Mouse (Mus musculus) ovary, postnatal 36 days (tissue): Measurements from ENCODE around the gene Arhgap45.
"Not testable (repeated sequence)": the region's sequence is repeated elsewhere in the genome, so short reads cannot be mapped to it uniquely, and the experiment has no call there.

Experiments
- DNase-seq: peaks from one replicate; pipeline ENCODE4 v3.0.0; 2022; ENCODE audit warnings: low spot score, mixed read lengths

Arhgap45 gene

DNA sequence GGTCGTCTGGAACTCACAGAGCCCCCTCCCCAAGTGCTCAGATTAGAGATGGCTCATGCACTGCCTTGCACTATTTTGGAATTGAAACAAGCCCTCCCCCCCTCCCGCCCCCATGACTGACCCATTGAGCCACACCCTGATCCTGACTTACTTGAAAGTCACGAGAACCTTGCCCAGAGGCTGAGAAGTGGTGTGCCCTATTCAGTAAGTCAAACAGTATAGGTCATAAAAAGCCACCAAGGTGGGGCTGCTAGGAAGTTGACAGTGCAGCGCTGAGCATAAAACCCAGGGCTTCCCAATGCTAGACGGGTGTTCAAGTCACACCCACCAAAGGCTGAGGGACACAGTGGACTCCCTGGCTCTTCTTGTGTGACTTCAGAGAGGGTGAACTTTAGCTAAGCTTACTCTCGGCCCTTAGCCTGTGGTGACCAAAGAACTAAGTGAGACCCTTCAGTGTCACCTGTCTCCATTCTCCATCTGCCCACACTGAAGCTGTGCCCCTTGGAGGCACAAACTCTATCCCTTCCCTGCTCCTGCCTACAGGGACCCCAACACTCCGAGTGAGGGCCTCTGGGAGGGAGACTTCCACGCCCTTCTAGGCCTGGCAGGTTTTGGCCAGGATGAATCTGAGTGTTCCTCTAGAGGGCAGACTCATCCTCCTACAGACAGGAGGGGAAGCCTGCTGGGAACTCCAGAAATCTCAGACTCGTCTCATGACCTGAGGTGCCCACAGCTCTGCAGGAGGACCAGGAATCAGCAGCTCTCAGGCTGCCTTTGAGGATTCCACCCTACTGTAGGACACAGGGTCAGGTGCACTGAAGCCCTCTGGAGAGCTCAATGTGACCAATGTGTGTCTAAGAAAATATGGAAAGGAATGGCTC is 17.3 kb downstream of the Arhgap45 start:
- DNase-seq, result no peak

GRCm38 (mm10) chr10:80035148-80035547 is 18.7 kb downstream of the Arhgap45 start:
- DNase-seq, result no peak

DNA sequence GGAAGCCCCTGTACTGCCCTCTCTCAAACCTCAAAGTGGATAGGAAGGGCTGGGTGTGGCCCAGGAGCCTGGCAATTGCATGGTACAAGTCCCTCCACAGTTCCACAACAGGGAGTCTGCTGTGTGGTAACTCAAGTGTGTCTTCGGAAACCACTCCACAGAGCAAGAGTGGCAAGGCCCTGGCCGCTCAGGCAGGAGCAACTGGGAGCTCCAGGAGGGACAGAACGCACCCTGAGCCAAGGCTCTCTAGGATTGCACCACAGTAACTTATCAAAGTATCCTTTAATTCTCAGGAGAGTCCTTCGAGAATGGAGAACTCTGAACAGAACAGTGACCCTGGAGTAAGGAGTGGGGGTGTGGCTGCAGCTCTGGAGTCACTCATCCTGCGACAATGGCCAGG is 19.2 kb downstream of the Arhgap45 start:
- no peak for DNase-seq

DNA sequence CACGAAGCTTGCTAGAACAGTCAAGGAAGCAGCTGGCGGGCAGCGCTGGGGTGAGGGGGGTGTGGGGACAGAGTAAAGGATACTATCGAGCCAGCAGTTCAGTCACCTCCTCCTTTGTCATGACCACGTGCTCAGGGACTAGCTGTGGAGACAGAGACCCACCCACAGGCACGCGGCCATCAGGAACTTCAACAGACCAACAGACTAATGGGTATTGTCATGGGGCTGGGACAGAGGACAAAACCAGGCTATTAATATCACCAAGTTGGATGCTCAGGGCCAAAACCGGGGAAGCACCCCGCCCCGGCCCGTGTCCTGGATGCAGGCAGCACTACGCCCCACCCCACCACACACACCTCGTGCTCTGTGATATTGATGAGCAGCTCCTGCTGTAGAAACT is 20.4 kb downstream of the Arhgap45 start:
- DNase-seq, result no peak

DNA sequence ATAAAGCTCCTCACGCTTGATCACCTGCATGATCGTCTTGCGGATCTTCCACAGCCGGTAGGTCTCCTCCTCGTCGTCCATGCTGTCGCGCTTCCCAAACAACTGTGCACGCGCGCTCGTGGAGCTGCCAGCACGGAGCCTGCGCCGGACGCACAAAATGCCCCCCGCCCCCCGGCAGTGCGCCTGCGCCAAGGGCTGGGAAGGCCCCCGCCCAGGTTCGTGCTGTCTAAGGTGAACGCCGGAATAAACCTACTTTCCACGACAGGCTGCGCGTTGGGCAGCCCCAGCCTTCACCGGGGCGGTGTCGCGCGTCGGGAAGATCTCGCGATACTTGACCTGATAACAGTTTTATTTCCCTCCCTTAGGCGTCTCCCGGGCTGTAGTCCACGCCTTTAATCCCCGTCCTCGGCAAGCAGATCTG is 23.1 kb downstream of the Arhgap45 start, which contains the start of gene Polr2e:
Gene Polr2e (minus strand): TSS at position 237 of the 421 bp plus-strand sequence.
- peak; percentile 98 for DNase-seq

- DNase-seq, result not testable (repeated sequence)
Observed at GRCm38 (mm10) chr10:80041409-80042060, 25.1 kb downstream of the Arhgap45 start.

GRCm38 (mm10) chr10:80044087-80044486 is 27.6 kb downstream of the Arhgap45 start:
- no peak for DNase-seq

- DNase-seq, result not testable (repeated sequence)
Observed at GRCm38 (mm10) chr10:80045364-80045763, 28.9 kb downstream of the Arhgap45 start.

DNA sequence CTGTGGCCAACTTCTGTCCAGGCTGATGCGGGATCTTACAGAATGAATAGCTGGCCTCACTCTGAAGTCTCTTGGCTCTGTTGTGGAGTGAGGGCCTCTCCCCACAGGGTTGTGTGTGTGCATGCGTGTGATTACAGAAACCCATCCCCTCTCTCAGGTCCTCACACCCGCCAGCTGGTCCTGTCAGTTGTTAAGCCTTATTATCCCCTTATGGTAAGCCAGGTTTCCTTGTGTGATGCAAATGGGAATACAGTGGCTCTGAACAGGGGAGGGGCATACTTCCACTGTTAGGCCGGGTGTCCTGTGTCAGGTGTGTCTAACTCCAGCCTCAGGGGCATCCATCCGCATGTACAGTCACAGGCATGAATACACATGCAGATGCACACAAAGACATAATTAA is 29.3 kb downstream of the Arhgap45 start:
- no peak for DNase-seq

- DNase-seq, result no peak
Observed at GRCm38 (mm10) chr10:80047041-80047565, 30.6 kb downstream of the Arhgap45 start, which contains the start of gene Gpx4. Gpx4 (plus strand) TSS chr10:80047166.

- no peak for DNase-seq
Observed at GRCm38 (mm10) chr10:80048396-80048795, 31.9 kb downstream of the Arhgap45 start.

- no peak for DNase-seq
Observed at GRCm38 (mm10) chr10:80048834-80049233, 32.4 kb downstream of the Arhgap45 start.

DNA sequence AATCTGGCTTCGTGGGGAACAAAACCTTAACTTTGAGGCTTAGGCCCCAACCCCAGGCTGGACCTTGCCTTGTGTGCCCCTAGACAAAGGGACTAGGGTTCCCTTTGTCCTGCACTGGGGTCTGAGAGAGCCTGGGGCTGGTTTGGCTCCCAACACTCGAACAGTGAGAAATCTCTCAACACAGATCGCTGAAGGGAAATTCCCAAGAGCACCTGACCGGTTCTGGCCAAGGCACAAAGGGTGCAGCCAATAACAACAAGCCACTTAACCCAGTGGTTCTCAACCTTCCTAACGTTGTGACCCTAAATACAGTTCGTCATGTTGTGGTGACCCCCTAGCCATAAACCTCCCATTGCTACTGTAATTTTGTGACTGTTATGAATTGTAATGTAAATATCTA is 33.8 kb downstream of the Arhgap45 start:
- DNase-seq, result no peak

DNA sequence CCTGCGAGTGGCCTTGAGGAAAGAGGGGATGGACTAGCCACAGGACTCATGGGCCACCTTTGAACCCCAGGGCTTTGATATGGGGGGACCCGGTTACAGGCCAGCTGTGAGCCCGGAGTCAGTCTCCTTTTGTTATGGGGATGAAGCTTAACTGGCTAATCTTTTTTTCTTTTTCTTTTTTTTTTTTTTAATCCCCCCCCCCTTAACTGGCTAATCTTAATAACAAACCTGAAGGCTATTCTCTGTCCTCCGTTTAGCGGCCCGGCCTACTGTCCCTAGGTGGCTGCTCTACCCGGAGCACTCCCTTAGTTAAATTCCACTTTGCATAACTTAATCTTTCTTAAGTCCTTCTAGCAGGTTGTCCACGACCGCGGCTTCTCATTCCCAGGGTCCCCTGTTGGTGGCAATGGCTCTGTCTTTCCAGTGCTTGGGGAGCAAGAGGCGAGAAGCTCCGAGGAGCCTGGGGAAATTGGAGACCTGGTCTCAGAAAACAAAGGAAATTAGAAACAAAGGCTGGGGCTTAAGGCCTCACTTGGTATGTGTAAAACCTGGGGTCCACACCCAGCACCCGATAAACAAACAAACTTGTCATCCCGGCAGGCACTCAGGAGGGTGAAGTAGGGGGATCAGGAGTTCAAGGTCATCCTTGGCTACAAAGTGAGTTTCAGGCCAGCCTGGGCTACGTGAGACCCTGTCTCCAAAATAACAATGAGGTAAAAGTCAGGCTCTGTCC is 34.6 kb downstream of the Arhgap45 start:
- DNase-seq, result no peak

DNA sequence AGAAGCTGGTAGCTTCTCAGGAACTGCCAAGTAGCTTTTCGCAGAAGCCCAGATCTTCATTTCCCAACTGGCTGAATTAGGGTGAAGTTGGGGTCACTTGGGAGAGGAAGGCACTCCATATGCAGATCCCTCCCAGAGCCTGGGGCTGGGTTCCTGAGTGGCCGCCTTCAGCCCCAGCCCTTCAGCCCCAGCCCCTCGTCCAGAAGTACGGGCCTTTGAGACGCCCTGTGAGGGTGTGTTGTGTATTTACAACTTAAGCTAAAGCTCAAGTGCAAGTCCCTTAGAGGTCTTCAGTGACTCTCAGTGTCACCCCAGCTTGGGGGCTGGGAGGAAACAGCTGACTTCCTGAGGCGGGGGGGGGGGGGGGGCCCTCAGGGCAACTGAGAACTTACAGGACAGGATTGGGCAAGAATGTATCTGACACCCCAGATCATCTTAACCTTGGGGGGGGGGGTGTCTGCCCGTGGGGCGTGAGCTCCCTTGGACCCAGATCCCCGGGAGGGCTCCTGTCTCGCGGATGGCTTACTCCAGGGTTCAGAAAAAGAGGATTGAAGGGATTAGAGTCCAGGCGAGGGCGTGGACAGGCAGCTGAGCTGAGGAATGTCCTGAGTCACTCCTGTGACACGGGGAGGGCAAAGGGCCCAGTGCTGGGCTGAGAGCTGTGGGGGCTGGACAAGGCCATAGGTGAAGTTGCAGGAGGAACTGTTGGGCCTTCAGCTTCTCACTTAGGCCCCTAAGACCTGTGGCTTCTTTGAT is 35.3 kb downstream of the Arhgap45 start:
- DNase-seq, result no peak

DNA sequence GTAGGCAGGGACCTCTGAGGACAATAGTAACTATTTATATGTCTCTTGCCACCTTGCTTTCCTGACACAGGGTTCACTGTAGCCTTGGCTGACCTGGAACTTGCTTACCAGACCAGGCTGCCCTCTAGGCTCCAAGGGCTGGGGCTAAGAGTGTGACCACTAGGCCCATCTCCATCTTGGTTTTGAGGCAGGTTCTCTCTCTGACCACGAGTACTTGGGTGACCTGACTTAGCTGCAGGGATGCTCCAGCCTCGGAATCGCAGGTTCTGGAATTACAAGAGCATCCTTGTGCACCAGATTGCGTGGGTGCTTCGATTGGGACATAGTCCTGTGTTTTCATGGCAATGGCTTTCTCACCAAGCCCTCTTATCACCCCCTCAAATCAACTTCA is 35.9 kb downstream of the Arhgap45 start:
- no peak for DNase-seq

GRCm38 (mm10) chr10:80053259-80053780 is 36.9 kb downstream of the Arhgap45 start:
- peak; percentile 99 for DNase-seq

DNA sequence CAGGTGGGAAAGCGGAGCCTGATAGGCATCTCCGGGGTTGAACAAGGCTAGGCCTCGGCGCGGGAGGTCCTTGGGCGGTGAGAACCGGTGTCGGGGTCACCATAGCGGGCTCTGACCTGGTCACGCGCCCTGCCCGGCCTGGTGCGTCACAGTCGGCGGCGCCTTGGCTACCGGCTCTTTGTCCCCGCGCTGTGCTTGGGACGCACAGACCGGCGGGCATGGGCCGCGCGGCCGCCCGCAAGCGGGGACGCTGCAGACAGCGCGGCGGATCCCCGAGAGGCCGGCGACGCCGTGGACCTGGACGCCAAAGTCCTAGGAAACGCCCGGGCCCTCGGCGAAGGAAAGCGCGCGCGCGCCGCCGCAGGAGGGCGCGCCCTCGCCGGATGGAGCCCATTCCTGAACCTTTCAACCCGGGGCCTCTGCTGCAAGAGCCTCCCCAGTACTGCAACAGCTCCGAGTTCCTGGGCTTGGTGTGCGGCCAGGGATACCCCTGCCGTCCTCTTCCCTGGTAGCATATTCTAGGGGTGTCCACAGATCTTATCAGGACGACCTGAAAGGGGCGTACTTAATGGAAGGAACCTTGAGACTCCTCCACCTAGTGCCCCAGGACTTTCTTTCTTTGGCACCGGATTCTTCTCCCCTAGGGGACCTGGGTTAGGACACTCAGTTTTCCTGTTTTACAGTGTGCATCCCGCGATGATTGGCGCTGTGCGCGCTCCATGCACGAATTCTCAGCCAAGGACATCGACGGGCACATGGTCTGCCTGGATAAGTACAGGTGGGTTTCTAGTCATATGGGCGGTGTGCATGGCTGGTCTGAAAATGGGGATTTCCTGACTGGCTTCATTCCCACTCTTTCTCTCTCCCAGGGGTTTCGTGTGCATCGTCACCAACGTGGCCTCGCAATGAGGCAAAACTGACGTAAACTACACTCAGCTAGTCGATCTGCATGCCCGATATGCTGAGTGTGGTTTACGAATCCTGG is 37.7 kb downstream of the Arhgap45 start:
- DNase-seq, result peak; percentile 79

GRCm38 (mm10) chr10:80054911-80055310 is 38.5 kb downstream of the Arhgap45 start:
- not testable (repeated sequence) for DNase-seq

DNA sequence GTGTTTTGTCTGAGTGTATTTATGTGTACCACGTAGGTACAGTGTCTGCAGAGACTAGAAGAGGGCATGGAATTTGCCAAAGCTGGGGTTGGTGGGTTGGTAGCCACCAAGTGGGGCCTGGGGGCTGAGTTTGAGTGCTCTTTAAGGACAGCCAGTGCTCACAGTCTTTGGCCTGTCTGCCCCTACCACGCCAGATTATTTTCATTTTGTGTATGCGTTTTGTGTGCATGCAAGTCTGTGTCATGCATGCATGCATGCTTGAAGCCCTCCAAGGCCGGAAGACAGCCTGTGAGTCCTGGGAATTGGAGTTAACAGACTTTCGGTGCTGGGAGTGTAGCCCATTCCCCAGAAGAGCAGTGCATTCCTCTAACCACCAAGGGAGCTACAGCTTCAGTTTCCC is 38.9 kb downstream of the Arhgap45 start:
- DNase-seq, result no peak
